Mouse (Mus musculus) stomach, embryonic 16.5 days (tissue): Measurements from ENCODE around the gene Ano1. TPM values are rescaled to one million over a fixed set of nuclear protein-coding genes. Genes with fewer than 3 reads are reported as not detected.

Experiments
- ATAC-seq: fragments of 200-750 bp; cut with Nextera tagmentation; 2 replicates; pipeline ENCODE4 v1.8.0; 2017; ENCODE audit warnings: moderate number of reproducible peaks, moderate TSS enrichment; ENCODE audit not compliant: insufficient read depth, low FRiP score
- H3K27ac ChIP-seq: fragments of 300-500 bp; sonication (generic); 2 replicates; pipeline ENCODE4 v1.5.1; 2014; ENCODE audit warnings: low read length
- H3K27me3 ChIP-seq: fragments of 300-500 bp; sonication (generic); 2 replicates; pipeline ENCODE4 v1.6.1; 2014; ENCODE audit warnings: low read length, control low read depth, mixed read lengths; ENCODE audit not compliant: control insufficient read depth, insufficient read depth
- H3K36me3 ChIP-seq: fragments of 300-500 bp; sonication (generic); 2 replicates; pipeline ENCODE4 v1.6.1; 2014; ENCODE audit warnings: low read length; ENCODE audit not compliant: control insufficient read depth, insufficient read depth
- H3K4me1 ChIP-seq: fragments of 300-500 bp; sonication (generic); 2 replicates; pipeline ENCODE4 v1.6.1; 2014; ENCODE audit warnings: low read length, control low read depth, mixed read lengths; ENCODE audit not compliant: control insufficient read depth, insufficient read depth
- H3K4me2 ChIP-seq: fragments of 300-500 bp; sonication (generic); 2 replicates; pipeline ENCODE4 v1.6.1; 2014; ENCODE audit warnings: low read depth, low read length, mixed read lengths
- H3K4me3 ChIP-seq: fragments of 300-500 bp; sonication (generic); replicated peaks from 2 replicates; pipeline ENCODE4 v1.5.1; 2014; ENCODE audit warnings: mild to moderate bottlenecking, low read length
- H3K9ac ChIP-seq: fragments of 300-500 bp; sonication (generic); 2 replicates; pipeline ENCODE4 v1.6.1; 2014; ENCODE audit warnings: low read length
- H3K9me3 ChIP-seq: fragments of 300-500 bp; sonication (generic); replicated peaks from 2 replicates; pipeline ENCODE4 v1.6.1; 2016; ENCODE audit warnings: low read length, control low read depth; ENCODE audit not compliant: control insufficient read depth
- WGBS: fragments of 180-500 bp; shearing (Covaris S2); extraction: QIAGEN DNeasy Blood & Tissue Kit; methylation state at CpG from one replicate; pipeline ENCODE4 v1.1.7; 2014; 5-methylcytosine and 5-hydroxymethylcytosine counted together
- polyA plus RNA-seq: library from polyadenylated mRNA; unstranded; fragments of >200 nt; fragmentation: Nextera tagmentation; extraction: Ambion mirVana; gene quantifications from 2 replicates; pipeline ENCODE4 v1.2.1, GENCODE M21; 2015

Gene Ano1
- polyA plus RNA-seq, 1 experiment from 2014 or later = 60.9 TPM

- H3K36me3 ChIP-seq = no peaks in the 10 kb centered on the region
- ATAC-seq = peak; percentile 63; the same call in 1 of the 2 replicates
- no peaks in the 10 kb centered on the region for H3K27me3 ChIP-seq
- peak overlapping the region; percentile 31 for H3K9ac ChIP-seq
- H3K4me3 ChIP-seq = no peak overlapping the region
- peaks cover 36% of the 10 kb centered on the region for H3K4me1 ChIP-seq
- 0 out of 2 replicates have a peak overlapping the region, but pooled peaks have one; percentile 5 for H3K4me2 ChIP-seq
- H3K9me3 ChIP-seq = no peaks in the 10 kb centered on the region
- WGBS = 6% methylated on average over 3 of the region's 3 CpGs
- peak overlapping the region; percentile 93 for H3K27ac ChIP-seq
These were observed 12.0 kb downstream of the Ano1 start for GRCm38 (mm10) chr7:144739810-144740209.

GRCm38 (mm10) chr7:144738357-144738798 is 13.4 kb downstream of the Ano1 start:
- no peak for ATAC-seq
- H3K4me3 ChIP-seq = peak overlapping the region; percentile 45
- H3K9ac ChIP-seq = peak overlapping the region; percentile 64
- H3K9me3 ChIP-seq = no peaks in the 10 kb centered on the region
- H3K4me1 ChIP-seq = peaks cover 36% of the 10 kb centered on the region
- no peaks in the 10 kb centered on the region for H3K27me3 ChIP-seq
- no peaks in the 10 kb centered on the region for H3K36me3 ChIP-seq
- H3K4me2 ChIP-seq = peak overlapping the region; percentile 58
- peak overlapping the region; percentile 56 for H3K27ac ChIP-seq
- under 1% methylated on average over 33 of the region's 33 CpGs for WGBS

- Histone ChIP-seq H3K36me3 (no peaks in the 10 kb centered on the region), H3K4me2 (no peak overlapping the region), H3K9ac (no peak overlapping the region), H3K27me3 (no peaks in the 10 kb centered on the region), H3K4me1 (peaks cover 20% of the 10 kb centered on the region; the same call in 1 of the 2 replicates), H3K4me3 (no peak overlapping the region), H3K27ac (peak overlapping the region; percentile 56), H3K9me3 (no peaks in the 10 kb centered on the region)
- WGBS = 30% methylated on average over 4 of the region's 4 CpGs
- ATAC-seq = peak; percentile 77; the same call in 1 of the 2 replicates
These were observed 19.9 kb downstream of the Ano1 start for GRCm38 (mm10) chr7:144731897-144732291.

GRCm38 (mm10) chr7:144731182-144731896 is 20.4 kb downstream of the Ano1 start:
- peak; percentile 89 for ATAC-seq
- H3K9me3 ChIP-seq = no peaks in the 10 kb centered on the region
- no peaks in the 10 kb centered on the region for H3K36me3 ChIP-seq
- 0 out of 2 replicates have a peak, but pooled peaks cover 20% of the 10 kb centered on the region for H3K4me1 ChIP-seq
- H3K4me3 ChIP-seq = no peak overlapping the region
- no peak overlapping the region for H3K9ac ChIP-seq
- WGBS = 39% methylated on average over 9 of the region's 9 CpGs
- H3K4me2 ChIP-seq = no peak overlapping the region
- peak overlapping the region; percentile 56 for H3K27ac ChIP-seq
- H3K27me3 ChIP-seq = no peaks in the 10 kb centered on the region

GRCm38 (mm10) chr7:144724283-144724682 is 27.5 kb downstream of the Ano1 start:
- H3K4me3 ChIP-seq = no peak overlapping the region
- no peaks in the 10 kb centered on the region for H3K27me3 ChIP-seq
- H3K27ac ChIP-seq = no peak overlapping the region
- WGBS = 29% methylated on average over 1 of the region's 1 CpGs
- peak; percentile 73 for ATAC-seq
- no peak overlapping the region for H3K4me2 ChIP-seq
- H3K9me3 ChIP-seq = no peaks in the 10 kb centered on the region
- no peaks in the 10 kb centered on the region for H3K36me3 ChIP-seq
- no peak overlapping the region for H3K9ac ChIP-seq
- H3K4me1 ChIP-seq = no peaks in the 10 kb centered on the region

GRCm38 (mm10) chr7:144719956-144720355 is 31.8 kb downstream of the Ano1 start:
- WGBS = 65% methylated on average over 4 of the region's 4 CpGs
- Histone ChIP-seq H3K27me3 (no peaks in the 10 kb centered on the region), H3K9me3 (no peaks in the 10 kb centered on the region), H3K4me1 (no peaks in the 10 kb centered on the region), H3K27ac (no peak overlapping the region), H3K9ac (no peak overlapping the region), H3K4me2 (no peak overlapping the region), H3K4me3 (no peak overlapping the region), H3K36me3 (no peaks in the 10 kb centered on the region)
- no peak for ATAC-seq

- Histone ChIP-seq H3K9me3 (no peaks in the 10 kb centered on the region), H3K36me3 (no peaks in the 10 kb centered on the region), H3K4me2 (no peak overlapping the region), H3K27me3 (no peaks in the 10 kb centered on the region), H3K27ac (no peak overlapping the region), H3K4me1 (no peaks in the 10 kb centered on the region), H3K9ac (no peak overlapping the region), H3K4me3 (no peak overlapping the region)
- 89% methylated on average over 5 of the region's 5 CpGs for WGBS
- no peak for ATAC-seq
These were observed 34.0 kb downstream of the Ano1 start for GRCm38 (mm10) chr7:144717736-144718135.

- no peak overlapping the region for H3K4me2 ChIP-seq
- H3K4me1 ChIP-seq = no peaks in the 10 kb centered on the region
- no peak for ATAC-seq
- H3K9ac ChIP-seq = no peak overlapping the region
- H3K4me3 ChIP-seq = no peak overlapping the region
- peaks cover 3% of the 10 kb centered on the region; the same call in 1 of the 2 replicates for H3K9me3 ChIP-seq
- WGBS = 38% methylated on average over 9 of the region's 9 CpGs
- peak overlapping the region; percentile 64 for H3K27ac ChIP-seq
- H3K36me3 ChIP-seq = no peaks in the 10 kb centered on the region; the same call in 1 of the 2 replicates
- H3K27me3 ChIP-seq = no peaks in the 10 kb centered on the region
These were observed 53.9 kb downstream of the Ano1 start for GRCm38 (mm10) chr7:144697870-144698269.
